Mouse (Mus musculus) liver, adult 2 months (tissue): ENCODE data around the gene Tmem156.

ENCODE experiments used
- CTCF ChIP-seq: fragments of 200-500 bp; IDR thresholded peaks from 2 replicates; pipeline ENCODE4 v1.5.1; 2011; ENCODE audit warnings: low read depth, low read length, control low read depth
- POLR2A ChIP-seq: fragments of 200-500 bp; IDR thresholded peaks from 2 replicates; pipeline ENCODE4 v1.6.1; 2011; ENCODE audit warnings: low read length, control low read depth; ENCODE audit not compliant: insufficient read depth; ENCODE audit errors: extremely low read depth

DNA sequence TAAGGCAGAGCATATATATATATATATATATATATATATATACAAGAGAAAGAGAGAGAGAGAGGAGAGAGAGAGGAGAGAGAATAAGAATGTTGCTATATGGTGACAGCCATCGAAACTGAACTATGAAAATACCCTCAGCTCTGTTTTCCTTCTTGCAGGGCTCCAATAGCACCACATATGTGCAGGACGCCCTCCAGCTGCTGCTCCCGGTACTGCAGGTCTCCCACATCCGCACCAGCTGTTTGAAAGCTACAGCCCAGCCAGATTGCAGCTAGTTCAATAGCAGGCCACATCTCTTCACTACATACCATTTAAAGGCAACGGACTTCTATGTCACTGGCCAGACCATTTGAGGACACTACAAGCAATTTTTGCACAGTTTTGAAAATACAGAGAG, 51.5 kb downstream of the Tmem156 start:
- TF ChIP-seq CTCF (peak; percentile 74), POLR2A (no peak)
